Mouse (Mus musculus) hindbrain, postnatal 0 days (tissue): ENCODE results near the gene Med17. TPM values are rescaled to one million over a fixed set of nuclear protein-coding genes. Genes with fewer than 3 reads are reported as not detected.

Experiments used
- ATAC-seq: fragments of 200-750 bp; cut with Nextera tagmentation; 2 replicates; pipeline ENCODE4 v1.8.0; 2017; ENCODE audit warnings: mild to moderate bottlenecking, moderate TSS enrichment, moderate library complexity
- DNase-seq: peaks from one replicate; pipeline ENCODE4 v3.0.0-alpha.2; 2015; ENCODE audit warnings: low spot score
- H3K27ac ChIP-seq: fragments of 300-500 bp; sonication (generic); 2 replicates; pipeline ENCODE4 v1.5.1; 2014; ENCODE audit warnings: mild to moderate bottlenecking
- H3K27me3 ChIP-seq: fragments of 300-500 bp; sonication (generic); 2 replicates; pipeline ENCODE4 v1.6.1; 2014; ENCODE audit warnings: low read length, mixed read lengths; ENCODE audit not compliant: insufficient read depth
- H3K36me3 ChIP-seq: fragments of 300-500 bp; sonication (generic); 2 replicates; pipeline ENCODE4 v1.6.1; 2014; ENCODE audit warnings: low read length, mixed read lengths; ENCODE audit not compliant: insufficient read depth
- H3K4me1 ChIP-seq: fragments of 300-500 bp; sonication (generic); 2 replicates; pipeline ENCODE4 v1.6.1; 2014; ENCODE audit warnings: antibody characterized with exemption, low read length, mixed read lengths; ENCODE audit not compliant: insufficient read depth
- H3K4me2 ChIP-seq: fragments of 300-500 bp; sonication (generic); 2 replicates; pipeline ENCODE4 v1.6.1; 2014; ENCODE audit warnings: low read depth, mild to moderate bottlenecking, low read length, moderate library complexity, mixed read lengths
- H3K4me3 ChIP-seq: fragments of 300-500 bp; sonication (generic); 2 replicates; pipeline ENCODE4 v1.5.1; 2014; ENCODE audit warnings: low read length
- H3K9ac ChIP-seq: fragments of 300-500 bp; sonication (generic); replicated peaks from 2 replicates; pipeline ENCODE4 v1.6.1; 2014; ENCODE audit warnings: mild to moderate bottlenecking, low read length, moderate library complexity, mixed read lengths
- H3K9me3 ChIP-seq: fragments of 300-500 bp; sonication (generic); 2 replicates; pipeline ENCODE4 v1.6.1; 2016; ENCODE audit warnings: low read length, mixed read lengths
- CTCF ChIP-seq: IDR thresholded peaks from 2 replicates; pipeline ENCODE4 v1.5.1; 2016; ENCODE audit warnings: antibody characterized with exemption, control low read depth, low read depth
- WGBS: fragments of 180-500 bp; shearing (Covaris S2); extraction: QIAGEN DNeasy Blood & Tissue Kit; methylation state at CpG from one replicate; pipeline ENCODE4 v1.1.7; 2014; 5-methylcytosine and 5-hydroxymethylcytosine counted together
- polyA plus RNA-seq: library from polyadenylated mRNA; unstranded; fragments of >200 nt; fragmentation: Nextera tagmentation; extraction: Ambion mirVana; gene quantifications from 2 replicates; pipeline ENCODE4 v1.2.1, GENCODE M21; 2015
- total RNA-seq: library from RNA; depleted of rRNA; stranded (reverse); fragments of >200 nt; gene quantifications from 2 replicates; pipeline ENCODE4 v1.2.3, GENCODE M21; 2014

Med17 gene
- total and polyA plus RNA-seq, 2 experiments from 2014 or later: 19.0 to 21.9 TPM

- Histone ChIP-seq H3K36me3 (peaks cover 45% of the 10 kb centered on the region), H3K4me2 (no peak overlapping the region), H3K27me3 (no peaks in the 10 kb centered on the region), H3K4me3 (no peak overlapping the region), H3K9ac (no peak overlapping the region), H3K4me1 (peaks cover 12% of the 10 kb centered on the region), H3K27ac (no peak overlapping the region), H3K9me3 (no peaks in the 10 kb centered on the region)
- TF ChIP-seq CTCF: no peak
- no peak for ATAC-seq
- WGBS: 89% methylated on average over 2 of the region's 2 CpGs
- DNase-seq: no peak
Observed at GRCm38 (mm10) chr9:15312054-15312735, 32.5 kb upstream of the Med17 start.

DNA sequence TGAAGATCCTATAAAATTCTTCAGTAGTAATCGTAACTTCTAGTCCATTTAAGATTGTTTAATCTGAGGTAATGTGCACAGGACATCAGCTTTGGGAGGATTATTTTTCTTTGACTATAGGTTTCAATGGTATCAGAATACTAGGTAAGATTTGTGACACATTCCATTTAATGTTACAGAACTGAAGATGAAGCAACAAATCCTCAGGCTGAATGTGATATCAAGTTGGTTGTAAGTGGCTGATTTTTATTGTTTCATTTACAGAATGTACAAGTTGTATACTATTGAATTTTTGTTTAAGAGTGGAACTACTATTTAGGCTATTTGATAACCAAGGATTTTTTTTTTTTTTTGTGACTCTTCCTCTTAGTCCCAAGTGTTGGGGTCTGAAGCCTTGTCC lies 30.4 kb upstream of the Med17 start:
- no peak for ATAC-seq

DNA sequence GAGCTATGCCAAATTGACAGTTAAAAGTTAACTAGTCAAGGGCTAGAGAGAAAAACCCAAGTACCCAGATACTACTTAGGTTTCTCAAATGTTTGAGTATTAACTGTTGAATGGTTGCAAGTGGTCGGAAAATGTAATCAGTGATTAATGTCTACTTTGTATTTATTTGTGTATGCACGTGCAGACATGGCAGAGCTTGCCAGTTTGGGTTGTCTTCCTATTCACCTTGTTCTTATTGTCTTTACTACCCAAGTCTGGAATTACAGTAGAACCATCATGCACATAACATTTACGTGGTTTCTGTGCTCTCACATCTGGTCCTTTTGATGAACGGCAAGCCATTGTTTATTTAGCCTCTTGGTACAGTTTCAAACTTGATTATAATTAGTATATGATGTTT lies 29.7 kb upstream of the Med17 start:
- no peak for ATAC-seq
- DNase-seq: no peak
- no peaks in the 10 kb centered on the region for H3K9me3 ChIP-seq
- peaks cover 14% of the 10 kb centered on the region for H3K4me1 ChIP-seq
- H3K9ac ChIP-seq: no peak overlapping the region
- no peak overlapping the region for H3K4me2 ChIP-seq
- no peaks in the 10 kb centered on the region for H3K27me3 ChIP-seq
- 76% methylated on average over 4 of the region's 4 CpGs for WGBS
- no peak overlapping the region for H3K4me3 ChIP-seq
- no peak overlapping the region for H3K27ac ChIP-seq
- TF ChIP-seq CTCF: no peak
- peaks cover 37% of the 10 kb centered on the region for H3K36me3 ChIP-seq

More for the DNA sequence above, 30.4 kb upstream of the Med17 start:
- 90% methylated on average over 1 of the region's 1 CpGs for WGBS
- Histone ChIP-seq H3K9ac (no peak overlapping the region), H3K27ac (no peak overlapping the region), H3K9me3 (no peaks in the 10 kb centered on the region), H3K4me1 (peaks cover 14% of the 10 kb centered on the region), H3K36me3 (peaks cover 44% of the 10 kb centered on the region), H3K4me3 (no peak overlapping the region), H3K27me3 (no peaks in the 10 kb centered on the region), H3K4me2 (no peak overlapping the region)
- no peak for TF ChIP-seq CTCF
- no peak for DNase-seq

DNA sequence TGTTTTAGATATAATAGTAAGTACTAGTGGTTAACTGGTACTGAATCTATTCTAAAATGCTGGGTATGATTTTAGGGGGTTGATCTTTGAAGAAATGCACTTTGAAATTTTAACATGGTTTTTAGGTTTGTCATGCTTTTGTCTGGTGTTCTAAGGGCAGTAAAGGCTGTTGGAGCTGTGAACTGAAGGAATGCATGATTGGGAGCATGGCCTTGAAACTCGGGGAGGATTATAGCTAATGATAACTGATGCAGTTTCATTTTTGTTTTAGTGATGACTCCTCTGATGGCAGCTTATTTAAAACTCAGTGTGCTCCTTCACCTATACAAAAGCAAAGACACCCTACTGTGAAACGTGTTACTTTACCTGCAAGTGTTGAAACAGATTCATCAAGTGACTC lies 28.5 kb upstream of the Med17 start:
- ATAC-seq: no peak
- Histone ChIP-seq H3K9me3 (no peaks in the 10 kb centered on the region), H3K27ac (no peak overlapping the region), H3K36me3 (peaks cover 25% of the 10 kb centered on the region), H3K4me1 (peaks cover 14% of the 10 kb centered on the region), H3K9ac (no peak overlapping the region), H3K4me3 (no peak overlapping the region), H3K27me3 (no peaks in the 10 kb centered on the region), H3K4me2 (peak overlapping the region; percentile 77; the same call in 1 of the 2 replicates)
- no peak for TF ChIP-seq CTCF
- 74% methylated on average over 2 of the region's 2 CpGs for WGBS
- no peak for DNase-seq

- no peaks in the 10 kb centered on the region for H3K9me3 ChIP-seq
- peaks cover 14% of the 10 kb centered on the region for H3K4me1 ChIP-seq
- DNase-seq (no peak), ATAC-seq (no peak)
- 6% methylated on average over 6 of the region's 6 CpGs for WGBS
- TF ChIP-seq CTCF: no peak
- peaks cover 20% of the 10 kb centered on the region for H3K36me3 ChIP-seq
- H3K4me3 ChIP-seq: peak overlapping the region; percentile 56
- peak overlapping the region; percentile 70 for H3K9ac ChIP-seq
- no peaks in the 10 kb centered on the region for H3K27me3 ChIP-seq
- H3K27ac ChIP-seq: no peak overlapping the region
- peak overlapping the region; percentile 77 for H3K4me2 ChIP-seq
Observed at GRCm38 (mm10) chr9:15307257-15307656, 27.5 kb upstream of the Med17 start.

DNA sequence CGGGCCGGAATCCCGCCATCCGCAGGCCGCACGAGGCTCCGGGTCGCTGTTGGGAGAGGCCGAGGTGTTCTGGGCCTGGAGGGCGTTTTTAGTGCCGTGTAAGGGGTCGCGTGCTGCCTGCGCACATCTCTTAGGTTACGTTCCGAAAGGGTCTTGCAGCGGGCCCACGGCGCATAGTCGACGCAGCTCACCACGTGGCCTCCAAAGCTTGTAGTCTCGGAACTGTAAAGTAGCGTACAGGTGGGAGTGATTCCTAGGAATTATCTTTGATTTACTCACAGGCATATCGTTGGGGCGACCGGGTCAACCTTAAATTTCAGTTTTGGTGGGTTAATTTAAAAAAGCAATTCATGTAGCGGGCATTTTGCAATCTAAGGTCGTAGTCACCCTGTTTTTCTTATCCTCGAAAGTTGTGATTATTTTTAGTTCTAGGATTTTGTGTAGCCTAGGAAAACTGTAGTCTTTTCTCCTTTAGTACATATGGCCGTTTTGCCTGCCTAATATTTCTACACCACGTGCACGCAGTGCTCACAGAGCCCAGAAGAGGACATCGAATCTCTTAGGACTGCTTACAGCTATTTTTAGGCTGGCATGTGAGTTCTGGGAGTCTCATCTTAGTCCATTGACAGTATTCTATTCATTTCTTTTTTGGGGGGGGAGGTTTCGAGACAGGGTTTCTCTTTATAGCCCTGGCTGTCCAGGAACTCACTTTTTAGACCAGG lies 26.8 kb upstream of the Med17 start, which contains the start of gene 4931406C07Rik:
TSS of gene 4931406C07Rik (minus strand) at position 51 of the 722 bp plus-strand sequence.
- DNase-seq: peak; percentile 71

More for the DNA sequence above, 26.8 kb upstream of the Med17 start, which contains the start of gene 4931406C07Rik:
- no peaks in the 10 kb centered on the region for H3K27me3 ChIP-seq
- peak within 1 kb of the TSS; percentile 86 for H3K27ac ChIP-seq
- H3K4me1 ChIP-seq: peaks cover 14% of the 10 kb centered on the region
- H3K36me3 ChIP-seq: peaks cover 14% of the 10 kb centered on the region
- TF ChIP-seq CTCF: no peak
- WGBS: under 1% methylated on average over 35 of the region's 35 CpGs
- H3K4me2 ChIP-seq: peak within 1 kb of the TSS; percentile 77
- peak within 1 kb of the TSS; percentile 56 for H3K4me3 ChIP-seq
- H3K9ac ChIP-seq: peak within 1 kb of the TSS; percentile 70
- H3K9me3 ChIP-seq: no peaks in the 10 kb centered on the region
- ATAC-seq: peak; percentile 90
